Mouse (Mus musculus): ENCODE data around the gene Mrps9. TPM values are rescaled to one million over a fixed set of nuclear protein-coding genes. Genes with fewer than 3 reads are reported as not detected.
"Not testable (repeated sequence)": the region's sequence is repeated elsewhere in the genome, so short reads cannot be mapped to it uniquely, and the experiment has no call there.

The Mrps9 gene
- polyA plus RNA-seq, 1 experiment = 58.8 TPM

- TF ChIP-seq POLR2A (IDR thresholded peaks at IDR 0.05; ENCODE audit: borderline replicate concordance, insufficient read depth, low read length) = no peak
- TF ChIP-seq CTCF (IDR thresholded peaks at IDR 0.05; ENCODE audit: borderline replicate concordance, insufficient read depth, low read depth, low read length) = no peak
- Histone ChIP-seq H3K4me3 (replicated peaks; ENCODE audit: insufficient read depth, low read depth, low read length) (no peak overlapping the region), H3K27me3 (ENCODE audit: control insufficient read depth, insufficient read depth, low read length) (no peaks in the 10 kb centered on the region), H3K4me1 (ENCODE audit: control insufficient read depth, insufficient read depth, low read length) (no peaks in the 10 kb centered on the region), H3K27ac (ENCODE audit: insufficient read depth, low read length) (no peak overlapping the region)
- 96% methylated on average over 4 of the region's 4 CpGs for WGBS
- DNase-seq = no peak
These were observed 15.0 kb downstream of the Mrps9 start for GRCm38 (mm10) chr1:42865986-42866385.

GRCm38 (mm10) chr1:42867188-42867587 lies 16.2 kb downstream of the Mrps9 start:
- no peak overlapping the region for H3K27ac ChIP-seq (ENCODE audit: insufficient read depth, low read length)
- no peak for DNase-seq
- TF ChIP-seq POLR2A (IDR thresholded peaks at IDR 0.05; ENCODE audit: borderline replicate concordance, insufficient read depth, low read length) (no peak), CTCF (IDR thresholded peaks at IDR 0.05; ENCODE audit: borderline replicate concordance, insufficient read depth, low read depth, low read length) (no peak)
- H3K27me3 ChIP-seq (ENCODE audit: control insufficient read depth, insufficient read depth, low read length) = no peaks in the 10 kb centered on the region
- H3K4me3 ChIP-seq (replicated peaks; ENCODE audit: insufficient read depth, low read depth, low read length) = no peak overlapping the region
- 0 out of 2 replicates have a peak, but pooled peaks cover 2% of the 10 kb centered on the region for H3K4me1 ChIP-seq (ENCODE audit: control insufficient read depth, insufficient read depth, low read length)
- WGBS = 95% methylated on average over 3 of the region's 3 CpGs

DNA sequence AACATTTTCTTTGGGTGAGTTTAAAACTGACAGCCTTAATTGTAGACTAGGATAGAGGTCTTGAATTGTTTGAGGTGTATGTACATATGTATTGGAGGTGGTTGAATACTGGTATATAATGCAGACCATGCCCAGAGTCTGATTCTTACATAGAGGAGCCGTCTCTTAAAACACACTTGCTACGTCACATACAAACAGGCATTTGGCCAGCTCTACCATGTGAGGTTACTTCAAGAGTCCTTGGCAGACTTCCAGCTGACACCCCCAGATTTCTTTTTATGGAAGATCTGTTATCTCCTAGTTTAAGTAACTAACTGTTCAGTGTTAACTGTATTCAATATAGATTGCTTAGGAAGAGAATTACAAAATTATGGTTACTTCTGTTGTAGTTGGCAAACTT lies 23.1 kb downstream of the Mrps9 start:
- 0 out of 2 replicates have a peak, but pooled peaks cover 2% of the 10 kb centered on the region for H3K4me1 ChIP-seq (ENCODE audit: control insufficient read depth, insufficient read depth, low read length)
- H3K4me3 ChIP-seq (replicated peaks; ENCODE audit: insufficient read depth, low read depth, low read length) = no peak overlapping the region
- no peaks in the 10 kb centered on the region for H3K27me3 ChIP-seq (ENCODE audit: control insufficient read depth, insufficient read depth, low read length)
- H3K27ac ChIP-seq (ENCODE audit: insufficient read depth, low read length) = no peak overlapping the region
- TF ChIP-seq POLR2A (IDR thresholded peaks at IDR 0.05; ENCODE audit: borderline replicate concordance, insufficient read depth, low read length) (no peak), CTCF (IDR thresholded peaks at IDR 0.05; ENCODE audit: borderline replicate concordance, insufficient read depth, low read depth, low read length) (no peak)
- 78% methylated on average over 2 of the region's 2 CpGs for WGBS
- no peak for DNase-seq

DNA sequence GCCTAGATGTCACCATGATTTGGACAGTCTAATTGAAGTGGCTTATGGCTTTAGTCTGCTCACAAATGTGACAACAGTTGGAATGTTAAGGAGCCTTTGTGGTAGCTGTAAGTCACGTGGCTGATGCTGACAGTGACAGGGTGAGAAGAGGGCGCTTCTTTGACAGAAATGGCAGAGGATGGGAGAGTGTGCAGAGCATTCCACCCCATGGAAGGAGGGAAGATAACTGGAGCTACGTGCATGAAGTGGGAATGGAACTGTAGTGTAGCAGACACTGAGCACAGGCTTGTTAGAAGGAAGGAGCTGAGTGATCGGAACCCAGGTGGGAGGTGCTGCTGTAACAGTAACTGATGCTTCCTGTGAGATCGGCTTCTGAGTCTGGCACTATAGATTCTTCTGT lies 24.2 kb downstream of the Mrps9 start:
- H3K4me3 ChIP-seq (replicated peaks; ENCODE audit: insufficient read depth, low read depth, low read length) = no peak overlapping the region
- no peak overlapping the region for H3K27ac ChIP-seq (ENCODE audit: insufficient read depth, low read length)
- TF ChIP-seq POLR2A (IDR thresholded peaks at IDR 0.05; ENCODE audit: borderline replicate concordance, insufficient read depth, low read length) = no peak
- no peak for TF ChIP-seq CTCF (IDR thresholded peaks at IDR 0.05; ENCODE audit: borderline replicate concordance, insufficient read depth, low read depth, low read length)
- 88% methylated on average over 5 of the region's 5 CpGs for WGBS
- no peaks in the 10 kb centered on the region for H3K27me3 ChIP-seq (ENCODE audit: control insufficient read depth, insufficient read depth, low read length)
- 0 out of 2 replicates have a peak, but pooled peaks cover 2% of the 10 kb centered on the region for H3K4me1 ChIP-seq (ENCODE audit: control insufficient read depth, insufficient read depth, low read length)
- no peak for DNase-seq

DNA sequence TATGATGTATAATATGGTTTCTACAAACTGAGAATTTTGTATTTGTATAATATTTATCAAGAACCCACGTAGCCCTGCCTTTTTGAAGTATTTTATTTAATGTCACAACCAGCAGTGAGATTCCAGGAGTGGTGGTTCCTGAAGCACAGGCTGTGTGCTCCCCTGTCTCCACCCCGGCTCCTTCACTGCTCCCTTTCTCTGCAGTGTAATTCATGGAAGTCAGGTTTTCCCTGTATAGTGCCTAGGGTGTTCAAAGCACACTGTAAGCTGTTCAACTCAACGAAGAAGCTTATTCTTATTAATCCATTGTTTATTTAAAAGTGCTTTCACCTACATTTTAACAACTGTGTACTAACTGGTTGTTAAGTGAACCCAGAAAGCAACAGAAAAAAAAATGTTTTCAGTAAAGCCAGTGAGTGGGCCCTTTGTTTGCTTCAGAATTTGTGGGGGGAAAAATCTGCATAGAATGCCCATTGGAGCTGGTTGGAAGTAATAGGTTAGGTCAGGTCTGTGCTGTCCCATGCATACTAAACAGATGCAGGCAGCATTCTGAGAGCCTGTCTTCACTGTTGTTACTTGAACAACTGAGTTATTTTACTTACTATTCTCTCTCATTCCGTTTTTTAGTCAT lies 25.5 kb downstream of the Mrps9 start:
- no peak overlapping the region for H3K27ac ChIP-seq (ENCODE audit: insufficient read depth, low read length)
- H3K4me1 ChIP-seq (ENCODE audit: control insufficient read depth, insufficient read depth, low read length) = no peaks in the 10 kb centered on the region
- WGBS = 69% methylated on average over 4 of the region's 4 CpGs
- no peak for DNase-seq
- H3K27me3 ChIP-seq (ENCODE audit: control insufficient read depth, insufficient read depth, low read length) = no peaks in the 10 kb centered on the region
- H3K4me3 ChIP-seq (replicated peaks; ENCODE audit: insufficient read depth, low read depth, low read length) = no peak overlapping the region
- TF ChIP-seq POLR2A (IDR thresholded peaks at IDR 0.05; ENCODE audit: borderline replicate concordance, insufficient read depth, low read length) (no peak), CTCF (IDR thresholded peaks at IDR 0.05; ENCODE audit: borderline replicate concordance, insufficient read depth, low read depth, low read length) (no peak)

- TF ChIP-seq POLR2A (IDR thresholded peaks at IDR 0.05; ENCODE audit: borderline replicate concordance, insufficient read depth, low read length) (no peak), CTCF (IDR thresholded peaks at IDR 0.05; ENCODE audit: borderline replicate concordance, insufficient read depth, low read depth, low read length) (no peak)
- Histone ChIP-seq H3K27ac (ENCODE audit: insufficient read depth, low read length) (no peak overlapping the region), H3K4me1 (ENCODE audit: control insufficient read depth, insufficient read depth, low read length) (no peaks in the 10 kb centered on the region), H3K27me3 (ENCODE audit: control insufficient read depth, insufficient read depth, low read length) (no peaks in the 10 kb centered on the region), H3K4me3 (replicated peaks; ENCODE audit: insufficient read depth, low read depth, low read length) (no peak overlapping the region)
- WGBS = 57% methylated on average over 10 of the region's 10 CpGs
- DNase-seq = no peak
These were observed 26.2 kb downstream of the Mrps9 start for GRCm38 (mm10) chr1:42877264-42877663.

DNA sequence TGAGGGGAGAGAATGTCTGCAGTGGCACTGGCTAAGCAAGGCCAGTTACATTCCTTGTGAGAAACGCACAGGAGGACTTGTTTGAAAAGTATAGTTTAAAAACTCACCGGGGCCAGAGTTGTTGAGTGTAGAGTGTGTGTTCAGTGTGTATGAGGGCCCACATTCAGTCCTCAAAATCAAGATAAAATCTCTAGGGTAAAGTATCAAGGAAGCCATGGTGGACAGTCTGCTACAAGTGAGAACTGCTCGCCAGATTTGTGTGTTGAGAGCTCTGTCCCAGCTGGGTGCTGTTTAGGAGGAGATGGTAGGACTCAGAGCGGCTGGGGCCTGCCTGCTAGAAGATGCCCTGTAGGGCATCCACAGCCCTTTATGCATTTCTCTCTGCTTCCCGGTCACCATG lies 27.8 kb downstream of the Mrps9 start:
- no peaks in the 10 kb centered on the region for H3K4me1 ChIP-seq (ENCODE audit: control insufficient read depth, insufficient read depth, low read length)
- H3K27ac ChIP-seq (ENCODE audit: insufficient read depth, low read length) = no peak overlapping the region
- no peak overlapping the region for H3K4me3 ChIP-seq (replicated peaks; ENCODE audit: insufficient read depth, low read depth, low read length)
- DNase-seq = no peak
- no peak for TF ChIP-seq CTCF (IDR thresholded peaks at IDR 0.05; ENCODE audit: borderline replicate concordance, insufficient read depth, low read depth, low read length)
- TF ChIP-seq POLR2A (IDR thresholded peaks at IDR 0.05; ENCODE audit: borderline replicate concordance, insufficient read depth, low read length) = no peak
- whole genome bisulfite sequencing = 85% methylated on average over 5 of the region's 5 CpGs
- H3K27me3 ChIP-seq (ENCODE audit: control insufficient read depth, insufficient read depth, low read length) = no peaks in the 10 kb centered on the region

DNA sequence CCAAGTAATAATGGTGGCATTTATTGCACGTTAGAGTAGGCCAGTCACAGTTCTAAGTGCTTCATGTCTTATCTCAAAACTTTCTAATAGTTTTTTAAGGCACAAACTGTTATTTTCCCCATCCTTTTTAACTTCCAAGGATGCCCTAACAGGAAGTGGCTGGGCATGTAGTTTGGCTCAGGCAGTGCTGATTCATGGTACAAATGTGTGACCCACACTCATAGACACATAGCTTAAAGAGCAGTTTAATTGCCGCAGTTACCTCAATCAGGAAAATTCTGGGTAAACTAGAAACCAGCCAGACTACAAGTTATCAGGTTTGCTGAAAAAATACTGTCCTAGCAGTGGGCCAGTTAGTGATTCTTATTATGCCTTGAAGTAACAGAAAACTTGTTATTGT lies 31.2 kb downstream of the Mrps9 start:
- TF ChIP-seq POLR2A (IDR thresholded peaks at IDR 0.05; ENCODE audit: borderline replicate concordance, insufficient read depth, low read length) = no peak
- no peak for TF ChIP-seq CTCF (IDR thresholded peaks at IDR 0.05; ENCODE audit: borderline replicate concordance, insufficient read depth, low read depth, low read length)
- no peak for DNase-seq
- Histone ChIP-seq H3K4me1 (ENCODE audit: control insufficient read depth, insufficient read depth, low read length) (no peaks in the 10 kb centered on the region), H3K4me3 (replicated peaks; ENCODE audit: insufficient read depth, low read depth, low read length) (no peak overlapping the region), H3K27me3 (ENCODE audit: control insufficient read depth, insufficient read depth, low read length) (no peaks in the 10 kb centered on the region), H3K27ac (ENCODE audit: insufficient read depth, low read length) (no peak overlapping the region)
- WGBS = 91% methylated on average over 2 of the region's 2 CpGs

- not testable (repeated sequence) for H3K4me1 ChIP-seq (ENCODE audit: control insufficient read depth, insufficient read depth, low read length); H3K4me3 ChIP-seq (replicated peaks; ENCODE audit: insufficient read depth, low read depth, low read length); H3K27ac ChIP-seq (ENCODE audit: insufficient read depth, low read length); H3K27me3 ChIP-seq (ENCODE audit: control insufficient read depth, insufficient read depth, low read length); DNase-seq
- 100% methylated on average over 1 of the region's 2 CpGs for WGBS
These were observed 32.4 kb downstream of the Mrps9 start for GRCm38 (mm10) chr1:42883418-42883817.

Data from cerebellum, adult 2 months (tissue).